Mouse (Mus musculus): ENCODE data around the gene Fam198a.

The Fam198a gene

GRCm38 (mm10) chr9:122022776-122023175, 72.0 kb downstream of the Fam198a start:
- peak; percentile 90 for DNase-seq

GRCm38 (mm10) chr9:122023873-122024272, 73.1 kb downstream of the Fam198a start:
- DNase-seq: no peak

GRCm38 (mm10) chr9:122024419-122024818, 73.6 kb downstream of the Fam198a start:
- DNase-seq: no peak

GRCm38 (mm10) chr9:122025855-122026590, 75.2 kb downstream of the Fam198a start:
- no peak for DNase-seq

- peak; percentile 65 for DNase-seq
Observed at GRCm38 (mm10) chr9:122027081-122027913, 76.5 kb downstream of the Fam198a start.

- peak; percentile 78 for DNase-seq
Observed at GRCm38 (mm10) chr9:122027914-122028745, 77.3 kb downstream of the Fam198a start.

GRCm38 (mm10) chr9:122029765-122030164, 79.0 kb downstream of the Fam198a start:
- DNase-seq: no peak
